Mouse (Mus musculus) left cerebral cortex, adult 8-10 months (tissue): ENCODE measurements around the gene Lrp6. TPM values are rescaled to one million over a fixed set of nuclear protein-coding genes. Genes with fewer than 3 reads are reported as not detected.

ENCODE experiments used
- DNase-seq, 2 experiments: peaks; one replicate each; pipeline ENCODE4 v3.0.0; 2022; ENCODE audit warnings: low spot score in 2 of 2
- total RNA-seq, 4 experiments: library from RNA; stranded (reverse); gene quantifications; 2 replicates each; pipeline ENCODE4 v1.2.4; 2022

Lrp6 gene
- total RNA-seq, 4 experiments from 2014 or later: 45.9 to 47.0 (median 46.4) TPM

DNA sequence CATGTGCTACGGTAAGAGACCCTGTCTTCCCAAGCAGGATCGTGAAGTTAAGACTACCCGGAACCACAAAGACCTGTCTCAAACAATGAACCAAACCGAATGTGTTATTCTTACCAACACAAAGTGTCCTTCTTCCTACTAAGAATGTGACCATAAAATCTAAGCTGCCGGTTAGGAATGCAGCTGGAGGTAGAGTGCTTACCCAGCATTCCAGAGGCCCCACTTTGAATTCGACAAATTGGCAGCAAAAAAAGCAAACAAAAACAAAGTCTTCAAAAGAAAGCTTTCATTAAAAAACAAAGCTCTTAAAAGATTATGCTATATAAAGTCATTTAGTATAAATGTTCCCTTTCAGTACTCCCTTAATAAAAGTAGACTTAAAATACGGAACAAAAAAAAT lies 31.6 kb downstream of the Lrp6 start:
- DNase-seq: no peak

DNA sequence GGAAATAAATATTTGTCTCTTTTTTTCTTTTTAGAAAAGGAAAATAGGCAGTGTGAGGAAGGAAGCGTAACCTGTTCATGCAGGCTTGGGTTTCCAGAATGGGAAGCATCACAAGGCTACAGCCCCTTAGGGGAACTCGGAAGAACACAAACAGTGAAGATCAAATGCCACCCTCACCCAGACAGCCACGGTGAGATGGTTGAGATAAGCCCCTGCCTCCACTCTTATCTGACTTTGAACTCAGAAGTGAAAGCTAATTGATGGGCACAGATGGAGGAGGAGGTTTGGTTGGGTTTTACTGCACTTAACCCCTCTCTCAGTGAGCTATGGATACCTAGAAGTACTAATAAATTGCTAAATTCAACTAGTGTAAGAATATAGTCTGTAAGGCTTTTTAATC lies 33.7 kb downstream of the Lrp6 start:
- no peak for DNase-seq

DNA sequence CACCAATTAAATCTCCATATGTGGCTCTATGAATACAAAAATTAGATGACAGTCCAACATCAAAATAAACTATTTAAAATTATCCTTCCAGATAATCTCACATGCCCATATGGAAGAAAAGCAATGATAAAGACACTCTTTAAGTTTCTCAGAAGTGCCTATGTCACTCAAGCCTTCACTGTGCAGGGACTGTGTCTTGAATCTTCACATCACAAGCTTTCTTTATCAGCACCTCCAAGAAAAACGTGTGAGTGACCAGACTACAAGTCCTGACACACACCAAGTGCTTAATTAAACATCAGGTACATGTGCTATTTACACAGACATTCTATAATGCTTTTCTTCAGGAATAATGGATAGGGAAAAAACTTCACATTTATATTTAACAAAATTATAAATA lies 34.8 kb downstream of the Lrp6 start:
- no peak for DNase-seq

DNA sequence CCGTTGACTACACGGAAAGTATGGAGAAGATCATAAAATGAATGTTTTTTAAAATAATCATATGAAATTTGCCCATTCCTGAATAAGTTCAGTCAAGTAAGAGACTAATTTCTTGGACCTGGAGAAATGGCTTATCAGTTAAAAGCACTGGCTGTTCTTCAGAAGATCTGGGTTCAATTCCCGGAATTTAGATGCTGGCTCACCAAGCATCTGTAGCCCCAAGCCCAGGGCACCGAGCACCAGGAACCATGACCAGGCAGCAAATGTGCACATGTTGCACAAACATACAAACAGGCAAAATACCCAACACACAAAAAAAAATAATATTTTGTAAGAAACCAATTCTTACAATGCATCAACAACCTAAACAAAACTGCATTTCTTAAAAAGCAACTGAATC lies 37.4 kb downstream of the Lrp6 start:
- no peak for DNase-seq

DNA sequence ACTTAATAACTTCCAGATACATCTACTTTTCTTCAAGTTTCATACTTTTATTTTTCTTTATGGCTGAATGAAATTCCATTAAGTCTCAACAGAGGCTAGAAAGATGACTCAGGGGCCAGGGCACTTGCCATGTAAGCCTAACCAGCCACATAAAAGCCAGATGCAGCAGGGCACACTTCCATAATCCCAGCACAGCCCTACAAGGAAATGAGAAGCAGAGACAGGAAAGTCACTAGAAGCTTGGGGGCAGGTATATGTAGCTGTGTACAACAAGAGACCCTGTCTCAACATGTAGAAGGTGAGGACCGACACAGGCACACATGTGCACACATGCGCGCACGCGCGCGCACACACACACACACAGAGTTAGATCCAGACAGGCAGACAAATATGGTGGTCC lies 38.4 kb downstream of the Lrp6 start:
- no peak for DNase-seq

DNA sequence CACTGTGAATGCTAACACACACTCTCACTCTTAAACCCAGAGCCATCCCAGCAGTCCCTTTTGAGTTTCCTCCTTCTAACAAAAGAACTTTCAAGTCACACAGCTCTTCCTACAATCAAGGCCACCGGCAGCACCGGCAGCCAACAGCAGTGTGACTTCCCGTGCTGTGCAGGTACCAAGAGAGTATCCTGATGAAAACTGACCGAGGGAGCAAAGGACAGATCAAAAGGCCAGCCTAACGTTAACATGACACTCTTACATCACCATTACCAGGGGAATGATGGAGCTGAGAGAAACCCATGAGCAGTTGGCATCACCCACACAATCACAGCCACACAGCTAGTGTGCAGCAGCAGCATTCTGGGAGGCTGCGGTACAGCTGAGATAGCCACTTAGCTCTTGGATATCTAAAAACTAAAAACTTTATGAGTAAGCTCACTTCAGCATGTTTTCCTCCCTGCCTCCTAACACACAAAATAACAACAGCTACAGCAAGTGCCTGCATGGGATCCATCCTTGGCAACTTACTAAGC lies 39.1 kb downstream of the Lrp6 start:
- DNase-seq: no peak

DNA sequence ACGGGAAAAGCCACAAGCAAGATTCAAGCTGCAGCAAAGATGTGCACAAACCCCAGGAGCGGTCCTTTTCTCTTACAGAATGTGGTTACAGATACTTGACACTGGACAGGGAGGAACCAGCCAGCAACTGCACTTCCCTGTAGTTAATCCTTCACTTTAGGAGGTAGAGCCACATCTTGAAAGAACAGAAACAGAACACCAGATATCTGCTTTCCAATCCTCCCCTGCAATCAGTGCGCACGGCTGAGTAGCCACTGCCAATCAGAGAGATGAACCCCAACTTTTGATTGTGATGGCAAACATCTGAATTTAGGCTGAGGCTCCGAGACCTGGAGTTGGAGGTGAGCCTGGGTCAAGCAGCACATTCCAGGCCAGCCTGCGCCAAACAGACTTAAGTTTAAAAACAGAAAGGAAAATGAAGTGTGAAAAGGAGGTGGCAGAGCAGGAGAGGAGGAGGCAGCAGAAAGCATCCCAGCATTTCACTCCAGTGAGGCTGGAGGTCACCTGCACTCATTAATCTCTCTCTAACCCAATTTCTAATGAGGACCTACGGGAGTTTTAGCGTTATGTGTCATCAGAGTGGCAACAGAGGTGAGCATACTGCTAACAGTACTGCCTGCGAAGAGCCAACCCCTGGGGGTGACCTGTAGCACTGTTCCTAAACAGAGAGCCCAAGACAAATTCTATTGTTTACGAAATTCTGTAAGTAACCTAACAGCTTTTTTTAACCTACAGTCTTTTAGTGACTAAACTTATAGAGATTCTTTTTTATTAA lies 39.8 kb downstream of the Lrp6 start:
- DNase-seq: no peak

DNA sequence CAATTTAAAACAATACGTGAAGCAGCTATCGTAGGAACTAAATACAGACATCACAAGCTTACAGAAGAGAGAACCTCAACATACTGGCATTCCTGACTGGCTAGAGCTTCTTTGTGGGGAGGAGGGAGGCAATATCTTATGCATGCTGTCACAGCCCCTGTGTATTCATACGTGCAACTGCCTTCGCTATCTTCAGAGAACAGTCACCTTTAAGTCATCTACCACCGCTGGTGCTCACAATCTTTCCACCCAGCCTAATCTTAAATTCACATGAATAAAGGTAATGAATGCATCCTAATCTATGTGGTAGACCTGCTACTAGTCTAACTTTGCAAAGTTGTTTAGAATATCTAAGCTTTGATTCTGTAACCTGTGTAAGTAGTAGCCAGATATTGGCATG lies 40.5 kb downstream of the Lrp6 start:
- DNase-seq: no peak

DNA sequence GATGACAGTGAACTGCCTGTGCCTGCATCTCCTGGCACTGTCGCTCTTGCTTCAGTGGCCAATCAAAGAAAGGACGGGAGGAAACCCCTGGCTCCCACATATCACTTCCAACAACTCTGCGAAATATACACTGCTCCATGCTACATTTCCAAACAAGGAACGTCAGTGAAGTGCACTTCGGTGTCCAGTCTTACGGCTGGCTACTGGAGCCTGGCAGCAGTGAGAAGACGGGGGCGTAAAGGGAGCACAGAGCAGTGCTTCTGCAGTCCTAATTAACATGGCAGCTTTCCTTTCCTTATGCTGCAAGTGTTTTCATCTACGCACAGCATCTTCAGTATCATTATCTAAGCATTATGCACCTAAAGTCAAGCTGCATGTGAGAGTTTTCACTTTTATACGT lies 45.4 kb downstream of the Lrp6 start:
- DNase-seq: peak in 1 of 2 experiments; percentile 26

DNA sequence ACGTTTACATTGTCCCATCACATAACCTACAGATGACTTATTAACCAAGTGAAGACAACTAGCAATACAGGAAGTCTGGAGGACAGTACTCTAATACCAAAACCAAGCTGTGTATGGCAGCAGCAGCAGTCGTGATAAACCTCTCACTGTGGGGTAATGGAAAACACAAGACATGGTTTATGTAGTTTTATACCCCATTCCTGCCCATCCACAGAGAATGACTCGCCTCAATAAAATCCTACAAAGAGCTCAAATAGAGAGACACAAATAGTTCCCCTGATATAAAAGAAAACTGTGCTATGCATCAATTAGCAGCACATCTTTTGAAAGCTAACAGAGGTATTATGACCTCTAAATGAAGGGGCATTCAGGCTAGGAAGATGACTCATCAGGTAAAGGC lies 45.9 kb downstream of the Lrp6 start:
- DNase-seq: no peak

DNA sequence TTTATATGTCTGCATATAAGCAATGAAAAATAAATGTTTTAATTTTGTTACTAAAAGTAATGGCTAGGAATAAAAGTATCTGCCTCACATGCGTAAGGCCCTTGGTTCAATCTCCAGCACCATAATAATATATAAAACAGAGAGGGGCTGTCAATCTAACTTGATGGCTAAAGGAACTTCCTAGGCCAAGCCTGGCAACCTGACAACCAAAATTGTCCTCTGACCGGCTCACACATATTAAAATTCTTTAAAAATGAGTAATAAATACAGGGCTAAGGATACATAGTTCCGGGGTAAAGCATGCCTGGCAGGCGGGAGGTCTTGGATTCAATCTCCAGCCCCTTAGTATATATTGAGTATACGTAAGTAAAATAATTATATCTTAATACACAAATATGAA lies 48.3 kb downstream of the Lrp6 start:
- DNase-seq: no peak

DNA sequence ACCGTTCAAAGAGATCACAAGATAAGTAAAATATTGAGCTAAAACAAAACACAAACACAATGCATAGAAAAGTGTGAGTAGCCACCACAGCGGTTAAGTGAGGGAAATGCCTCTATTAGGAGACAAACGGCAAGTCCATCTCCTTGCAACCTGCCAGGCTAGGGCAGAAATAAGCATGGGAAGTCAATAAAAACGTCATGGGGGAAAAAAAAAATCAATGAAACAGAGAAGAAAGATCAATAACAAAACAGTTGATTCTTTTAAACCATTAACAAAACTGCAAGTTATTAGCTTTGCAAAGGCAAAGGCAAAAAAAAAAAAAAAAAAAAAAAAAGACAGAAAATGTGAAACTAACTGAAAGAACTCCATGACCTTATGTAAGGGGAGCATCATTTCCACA lies 49.6 kb downstream of the Lrp6 start:
- no peak for DNase-seq

DNA sequence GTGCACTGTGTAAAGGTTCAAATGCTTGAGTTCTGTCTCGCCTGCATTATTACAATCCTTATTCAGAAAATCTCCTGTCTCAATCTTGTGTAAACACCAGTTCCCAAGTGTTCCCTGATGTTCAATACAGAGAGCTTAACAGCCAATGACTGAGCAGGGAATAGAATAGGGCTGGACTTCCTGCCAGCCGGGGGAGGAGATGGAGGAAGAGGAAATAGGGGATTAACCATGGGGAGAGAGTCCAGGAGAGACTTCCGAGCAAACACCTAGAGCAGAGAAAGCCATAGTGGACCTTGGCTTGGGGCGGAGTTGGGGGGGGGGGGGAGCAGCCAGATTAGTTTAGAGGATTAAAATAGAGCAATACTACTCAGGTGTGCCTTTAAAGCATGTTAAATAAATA lies 51.3 kb downstream of the Lrp6 start:
- no peak for DNase-seq

DNA sequence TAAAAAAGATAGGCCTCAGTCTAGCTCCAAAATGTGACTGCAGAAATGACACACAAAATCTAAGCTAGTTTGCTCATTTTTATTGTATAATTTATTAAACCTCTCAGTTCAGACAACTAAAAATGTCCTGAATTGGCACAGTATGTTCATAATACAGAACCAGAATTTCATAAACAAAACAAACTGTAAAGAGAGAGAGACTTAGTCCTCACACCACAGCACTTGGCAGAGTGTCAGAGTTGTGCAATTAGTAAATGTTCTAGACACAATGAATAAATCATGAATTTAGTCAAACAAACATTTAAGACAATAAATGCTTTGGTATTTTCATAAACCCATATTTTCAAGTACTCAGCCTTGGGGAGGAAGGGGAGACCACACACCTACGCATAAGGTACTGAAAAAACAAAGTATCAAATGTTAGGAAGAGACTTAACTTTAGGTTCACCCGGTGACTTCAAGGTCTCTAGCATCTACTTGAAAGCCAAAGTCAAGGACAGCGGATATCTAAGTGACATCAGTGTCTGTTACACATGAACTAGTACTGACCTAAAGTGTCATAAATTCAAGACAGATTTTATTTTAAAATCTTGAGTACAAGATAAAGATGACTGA lies 52.8 kb downstream of the Lrp6 start:
- no peak for DNase-seq

DNA sequence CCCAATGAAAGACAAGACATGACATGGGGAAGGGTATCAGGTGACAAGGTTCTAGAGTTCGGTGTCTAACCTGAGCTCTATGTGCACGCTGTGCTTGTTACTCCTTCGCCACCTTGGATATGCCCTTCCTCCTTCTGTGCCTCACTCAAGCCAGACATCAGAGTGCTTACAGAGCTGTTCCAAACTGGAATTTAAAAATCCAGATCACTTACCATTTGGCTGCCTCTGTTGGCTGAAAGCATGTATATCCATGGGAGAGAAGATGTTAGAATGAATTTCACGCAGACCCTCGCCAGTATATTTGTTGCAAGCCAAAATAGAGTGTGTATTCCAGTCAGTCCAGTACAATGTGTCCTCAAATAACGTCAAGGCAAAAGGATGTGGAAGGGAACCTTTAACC lies 53.8 kb downstream of the Lrp6 start:
- DNase-seq: no peak

DNA sequence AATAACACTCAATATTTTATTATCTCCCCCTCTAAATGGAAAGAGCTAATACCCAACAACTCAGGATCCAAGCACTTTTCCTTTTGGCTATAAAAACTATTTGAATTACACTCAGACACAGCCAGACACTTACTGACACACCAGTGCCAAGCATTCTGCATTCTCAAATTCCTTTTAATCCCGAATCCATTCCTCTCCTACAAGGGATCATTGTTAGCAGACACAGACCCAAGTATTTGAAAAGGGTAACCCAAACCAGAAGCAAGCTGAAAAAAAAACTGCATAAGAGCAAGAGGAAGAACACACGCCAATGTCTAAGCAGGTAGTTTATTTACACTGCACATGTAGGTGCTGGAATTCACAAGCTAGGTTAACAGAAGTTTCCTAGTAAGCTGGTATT lies 54.3 kb downstream of the Lrp6 start:
- DNase-seq: no peak

DNA sequence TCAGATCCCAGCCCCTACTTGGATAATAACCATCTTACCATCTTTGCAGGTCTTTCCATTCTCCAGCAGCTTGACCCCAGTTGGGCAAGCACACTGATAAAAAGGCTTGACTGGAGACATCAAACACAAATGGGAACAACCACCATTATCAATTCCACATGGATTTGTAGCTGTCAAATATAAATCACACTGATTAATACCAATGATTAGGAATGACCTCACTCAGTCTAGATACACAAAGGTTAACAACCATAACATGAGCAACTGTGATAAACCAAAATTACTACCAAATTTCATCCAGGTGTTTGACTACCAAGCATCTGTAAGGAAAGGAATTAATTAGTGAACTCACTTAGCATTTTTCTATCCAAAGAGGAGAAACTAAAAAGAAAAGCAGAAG lies 55.6 kb downstream of the Lrp6 start:
- no peak for DNase-seq

DNA sequence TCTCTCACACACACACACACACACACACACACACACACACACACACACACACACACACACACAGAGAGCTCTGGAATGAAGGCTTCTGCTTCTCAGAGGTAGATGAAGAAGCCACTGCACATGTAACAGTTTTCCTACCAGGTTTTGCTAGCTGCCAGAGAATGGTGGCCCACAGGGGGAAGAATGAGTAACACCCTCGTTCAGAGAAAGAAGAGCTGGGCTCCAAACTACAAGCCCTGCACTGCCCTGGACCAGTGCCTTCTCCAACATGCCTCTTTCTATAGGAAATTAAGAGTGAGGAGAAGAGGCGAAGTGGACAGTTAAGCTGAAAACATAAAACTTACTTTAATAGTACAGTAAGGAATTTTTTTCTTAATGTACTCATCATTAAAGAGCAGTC lies 56.5 kb downstream of the Lrp6 start:
- no peak for DNase-seq

DNA sequence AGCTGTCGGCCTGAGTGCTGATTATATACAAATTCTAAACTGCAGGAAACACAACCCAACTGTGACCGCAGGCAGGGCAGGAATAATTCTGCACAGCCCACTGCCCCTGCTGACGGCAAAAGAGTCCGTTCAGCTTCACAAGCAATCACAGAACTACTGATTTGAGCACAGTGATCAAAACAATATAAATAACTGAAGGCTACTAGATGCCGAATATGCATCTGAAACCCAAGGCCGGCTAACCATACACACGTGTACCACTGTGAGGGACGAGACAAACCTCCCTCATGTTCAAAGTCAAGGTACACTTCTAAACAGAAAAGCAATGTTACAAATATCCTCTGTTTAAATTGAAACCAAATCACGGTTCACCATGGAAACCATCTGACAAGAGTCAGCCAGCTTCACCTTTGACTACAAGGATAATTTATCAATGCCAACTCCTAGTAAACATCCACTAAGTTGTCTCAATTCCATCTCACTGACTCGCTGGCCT lies 57.0 kb downstream of the Lrp6 start:
- no peak for DNase-seq

DNA sequence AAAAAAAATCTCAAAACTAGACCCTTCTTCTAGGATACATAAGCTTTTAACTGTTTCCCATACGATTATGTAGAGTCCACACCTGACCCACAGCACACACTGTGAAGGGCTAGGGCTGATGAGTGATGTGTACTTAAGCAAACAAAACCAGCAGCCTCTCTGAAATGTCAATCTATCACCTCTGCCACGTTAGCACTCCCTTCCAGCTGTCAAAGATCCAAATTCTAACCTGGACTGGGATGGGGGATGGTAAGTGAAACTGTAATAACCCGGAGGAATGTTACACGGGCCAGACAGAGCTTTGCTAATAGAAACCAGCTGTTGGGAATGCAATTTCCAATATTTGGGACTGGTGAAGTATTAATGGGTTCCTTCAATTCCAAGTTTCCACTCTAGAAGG lies 61.9 kb downstream of the Lrp6 start:
- no peak for DNase-seq

DNA sequence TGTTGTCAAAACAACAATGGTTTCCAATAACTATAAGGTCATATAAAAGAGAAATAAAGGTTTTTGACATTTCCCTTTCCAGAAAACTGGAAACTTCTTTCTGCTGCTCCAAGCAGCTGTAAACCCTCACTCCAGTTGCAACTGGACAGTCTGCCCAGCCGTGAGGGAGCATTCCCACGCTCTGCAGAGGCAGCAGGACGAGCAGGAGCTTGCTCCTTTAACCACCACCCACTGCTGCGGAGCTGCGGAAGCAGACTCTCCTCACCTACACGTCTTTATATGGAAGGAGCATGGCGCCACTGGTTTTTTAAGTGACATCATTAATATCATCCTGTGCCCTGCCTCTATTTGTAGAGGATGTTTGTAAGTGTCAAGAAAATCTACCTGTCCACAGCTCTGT lies 64.4 kb downstream of the Lrp6 start:
- no peak for DNase-seq

DNA sequence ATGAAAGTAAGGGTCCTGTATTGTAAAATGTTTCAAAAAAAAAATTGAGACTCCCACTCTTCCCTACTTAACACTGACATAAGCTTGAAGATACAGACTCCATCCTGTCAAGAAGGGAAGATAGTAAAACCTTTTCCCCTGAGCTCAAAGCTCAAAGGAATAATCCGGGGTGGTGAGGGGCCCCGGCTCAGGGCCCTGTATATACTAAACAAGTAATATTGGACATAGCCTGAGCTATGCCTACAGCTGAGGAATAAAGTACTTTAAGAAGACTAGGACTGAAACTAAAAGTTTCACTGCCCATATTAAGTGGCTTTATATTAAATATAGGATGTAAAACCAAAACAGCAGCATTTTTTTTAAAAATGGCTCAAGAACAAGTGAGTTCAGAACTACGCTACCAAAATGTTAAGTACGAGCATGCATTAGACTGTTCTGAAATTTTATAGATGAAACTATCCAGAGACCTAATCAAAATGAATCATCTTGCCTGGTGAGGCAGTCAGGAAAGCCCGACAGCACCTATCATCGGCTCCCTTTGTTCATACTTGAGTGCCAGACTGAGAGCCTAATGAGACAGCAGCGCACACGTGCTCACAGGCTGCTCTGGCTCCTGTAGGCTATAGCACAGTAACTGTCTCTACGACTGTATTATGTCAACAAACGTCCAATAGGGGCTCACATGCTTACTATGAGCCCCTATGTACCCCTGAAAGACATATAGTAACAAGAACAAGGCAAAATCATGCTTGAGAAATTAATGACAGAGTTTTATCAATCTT lies 66.2 kb downstream of the Lrp6 start:
- no peak for DNase-seq
